Mouse (Mus musculus) MN1 (cell line): ENCODE results near the gene Wfdc5.

Source experiments
- DNase-seq: peaks from one replicate; pipeline ENCODE4 v3.0.0-alpha.2; 2016; ENCODE audit warnings: low spot score

Gene Wfdc5

DNA sequence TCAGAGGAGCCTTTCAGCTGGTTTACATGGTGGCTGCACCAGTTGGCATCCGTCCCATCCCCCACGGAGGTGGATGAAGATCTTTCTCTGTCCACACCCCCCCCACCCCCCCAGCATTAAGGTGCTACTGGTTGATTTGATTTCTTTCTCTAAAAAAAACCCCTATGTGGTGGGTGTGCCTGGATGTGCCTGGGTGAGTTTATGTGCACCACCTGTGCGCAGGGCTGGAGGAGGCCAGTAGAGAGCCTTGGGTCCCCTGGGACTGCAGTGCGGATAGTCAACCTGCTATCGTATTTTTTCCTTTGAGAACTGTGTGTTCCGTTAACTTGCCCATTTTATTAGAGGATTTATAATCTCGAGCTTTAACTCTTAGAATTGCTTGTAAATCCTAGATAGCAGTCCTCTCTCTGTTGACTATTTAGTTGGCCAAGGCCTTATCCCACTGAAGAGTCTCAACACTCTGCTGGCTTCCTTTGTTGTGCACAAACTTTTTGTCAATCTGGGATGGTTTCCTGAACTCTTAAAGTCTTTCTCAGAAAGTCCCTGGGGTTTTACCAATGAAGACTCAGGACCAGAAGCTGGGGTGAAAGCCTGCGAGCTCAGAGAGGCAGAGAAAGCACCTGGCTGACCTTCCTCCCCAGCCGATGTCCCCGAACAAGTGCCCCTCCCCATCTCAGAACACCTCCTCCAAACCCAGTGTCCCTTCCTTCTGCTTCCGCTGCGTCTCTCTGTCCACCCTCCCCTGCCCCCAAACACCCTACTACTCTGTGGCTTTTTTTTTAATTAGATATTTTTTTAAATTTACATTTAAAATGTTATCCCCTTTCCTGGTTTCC, 53.7 kb downstream of the Wfdc5 start:
- no peak for DNase-seq

DNA sequence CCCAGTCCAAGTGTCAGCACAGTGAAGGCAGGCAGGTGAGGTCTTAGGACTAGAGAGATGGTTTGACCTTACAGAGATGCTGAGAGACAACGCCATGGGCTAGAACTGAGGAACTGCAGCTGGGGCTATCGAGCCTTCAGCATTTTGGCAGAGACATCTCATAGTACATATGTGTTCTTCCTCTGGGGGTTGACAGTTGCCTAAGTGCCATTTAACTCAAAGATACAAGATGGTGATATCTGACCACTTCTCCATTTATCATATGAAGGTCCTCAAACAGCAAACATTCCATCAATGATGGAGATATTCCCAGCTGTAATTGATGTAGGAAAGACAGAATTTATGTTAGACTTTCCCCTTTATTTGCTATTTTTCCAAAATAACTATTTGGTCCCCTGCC, 55.2 kb downstream of the Wfdc5 start:
- no peak for DNase-seq

DNA sequence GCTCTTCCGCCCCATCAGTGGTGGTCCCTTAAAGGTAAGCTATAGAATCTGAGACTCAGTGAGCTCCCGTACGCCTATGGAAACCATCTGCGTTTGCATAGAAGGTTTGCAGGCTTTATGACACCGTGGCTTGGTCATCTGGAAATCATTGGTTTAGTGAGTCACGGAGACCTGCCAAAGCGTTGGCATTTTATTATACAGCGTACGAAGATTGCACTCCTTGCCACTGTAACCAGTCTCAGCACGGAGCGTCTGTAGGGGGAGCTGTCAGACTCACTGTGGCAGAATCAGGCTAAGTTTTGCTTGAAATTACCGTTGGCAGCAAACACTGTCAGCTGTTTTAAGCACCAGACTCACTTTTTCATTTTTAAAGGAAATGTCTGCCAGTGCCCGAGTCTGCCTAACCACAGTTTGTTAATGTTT, 56.0 kb downstream of the Wfdc5 start:
- peak; percentile 18 for DNase-seq
